Mouse (Mus musculus) CH12.LX (cell line): Measurements from ENCODE around the gene Smug1. TPM values are rescaled to one million over a fixed set of nuclear protein-coding genes. Genes with fewer than 3 reads are reported as not detected.

Source experiments
- DNase-seq: peaks from one replicate; pipeline ENCODE4 v3.0.0-alpha.2; 2013; ENCODE audit errors: extremely low read depth
- H3K27ac ChIP-seq: 2 replicates; pipeline ENCODE4 v1.5.1; 2012; ENCODE audit warnings: low read depth, mild to moderate bottlenecking, control low read depth, moderate library complexity; ENCODE audit not compliant: insufficient read depth
- H3K27me3 ChIP-seq: replicated peaks from 2 replicates; pipeline ENCODE3; 2012; ENCODE audit warnings: inconsistent platforms
- H3K36me3 ChIP-seq, 2 experiments: replicated peaks in 1 of 2; 2 replicates each; pipeline versions ENCODE3 to v1.6.1; 2012; ENCODE audit warnings: inconsistent platforms in 1 of 2, low read length in 1 of 2, mild to moderate bottlenecking in 1 of 2, mixed read lengths in 1 of 2, moderate library complexity in 1 of 2; ENCODE audit not compliant: control insufficient read depth in 1 of 2, insufficient read depth in 1 of 2
- H3K4me1 ChIP-seq, 2 experiments: 2 replicates each; pipeline ENCODE4 v1.6.1; 2012; ENCODE audit warnings: inconsistent platforms in 1 of 2, moderate library complexity in 1 of 2; ENCODE audit not compliant: insufficient read depth in 2 of 2, control insufficient read depth in 1 of 2
- H3K4me2 ChIP-seq: 2 replicates; pipeline ENCODE4 v1.6.1; 2012; ENCODE audit warnings: low read depth, mild to moderate bottlenecking, control low read depth; ENCODE audit not compliant: poor library complexity, insufficient read depth, severe bottlenecking
- H3K4me3 ChIP-seq, 3 experiments: fragments of 150-350 bp in 1 of 3; sonication (generic) in 1 of 3; replicated peaks in 1 of 3; 2 replicates each; pipeline versions ENCODE3 to v1.5.1; 2011 to 2012; ENCODE audit warnings: low read depth in 2 of 3, low read length in 2 of 3, mild to moderate bottlenecking in 2 of 3, moderate library complexity in 2 of 3, control low read depth in 1 of 3, improper control_type of control experiment in 1 of 3, inconsistent platforms in 1 of 3, mixed read lengths in 1 of 3; ENCODE audit not compliant: poor library complexity in 1 of 3
- H3K79me2 ChIP-seq: replicated peaks from 2 replicates; pipeline ENCODE4 v1.6.1; 2012; ENCODE audit warnings: mild to moderate bottlenecking, moderate library complexity; ENCODE audit not compliant: control insufficient read depth, poor library complexity, insufficient read depth, severe bottlenecking; ENCODE audit errors: extremely low read depth
- H3K9ac ChIP-seq: 2 replicates; pipeline ENCODE4 v1.6.1; 2012; ENCODE audit warnings: low read depth, mild to moderate bottlenecking, control low read depth, moderate library complexity; ENCODE audit not compliant: insufficient read depth
- H3K9me3 ChIP-seq: replicated peaks from 2 replicates; pipeline ENCODE3; 2012; ENCODE audit warnings: low read length, inconsistent platforms, mixed read lengths
- BHLHE40 ChIP-seq: IDR thresholded peaks from 2 replicates; pipeline ENCODE4 v1.6.1; 2011; ENCODE audit warnings: mild to moderate bottlenecking, low read depth, low read length, improper control_type of control experiment
- CTCF ChIP-seq, 2 experiments: IDR thresholded peaks in 1 of 2; conservative IDR thresholded peaks in 1 of 2; 2 replicates each; pipeline ENCODE4 v1.5.1; 2011 to 2012; ENCODE audit warnings: low read depth in 2 of 2, low read length in 2 of 2, improper control_type of control experiment in 1 of 2, inconsistent platforms in 1 of 2, mild to moderate bottlenecking in 1 of 2, moderate library complexity in 1 of 2
- E2F4 ChIP-seq: IDR thresholded peaks from 2 replicates; pipeline ENCODE4 v1.6.1; 2011; ENCODE audit warnings: low read depth, low read length, improper control_type of control experiment; ENCODE audit not compliant: insufficient replicate concordance
- ETS1 ChIP-seq: conservative IDR thresholded peaks from 2 replicates; pipeline ENCODE4 v1.6.1; 2012; ENCODE audit warnings: low read depth, mild to moderate bottlenecking, inconsistent platforms, low read length, improper control_type of control experiment, moderate library complexity
- KAT2A ChIP-seq: IDR thresholded peaks from 2 replicates; pipeline ENCODE4 v1.6.1; 2012; ENCODE audit warnings: low read length, improper control_type of control experiment, inconsistent platforms; ENCODE audit not compliant: insufficient replicate concordance
- MAFK ChIP-seq: IDR thresholded peaks from 2 replicates; pipeline ENCODE4 v1.6.1; 2011; ENCODE audit warnings: low read length, improper control_type of control experiment; ENCODE audit not compliant: insufficient replicate concordance
- MAX ChIP-seq: IDR thresholded peaks from 2 replicates; pipeline ENCODE4 v1.6.1; 2011; ENCODE audit warnings: low read length, improper control_type of control experiment
- MEF2A ChIP-seq: IDR thresholded peaks from 2 replicates; pipeline ENCODE4 v1.6.1; 2014; ENCODE audit warnings: low read depth, mild to moderate bottlenecking, inconsistent platforms, low read length, improper control_type of control experiment, borderline replicate concordance
- MXI1 ChIP-seq: IDR thresholded peaks from 2 replicates; pipeline ENCODE4 v1.6.1; 2011; ENCODE audit warnings: mild to moderate bottlenecking, low read depth, low read length, improper control_type of control experiment
- PAX5 ChIP-seq: IDR thresholded peaks from 2 replicates; pipeline ENCODE4 v1.6.1; 2012; ENCODE audit warnings: low read length, inconsistent platforms, mixed read lengths
- RAD21 ChIP-seq: IDR thresholded peaks from 2 replicates; pipeline ENCODE4 v1.6.1; 2011; ENCODE audit warnings: low read depth, mild to moderate bottlenecking, low read length, improper control_type of control experiment, moderate library complexity
- SMC3 ChIP-seq: IDR thresholded peaks from 2 replicates; pipeline ENCODE4 v1.6.1; 2011; ENCODE audit warnings: low read depth, low read length, improper control_type of control experiment
- TCF12 ChIP-seq: IDR thresholded peaks from 2 replicates; pipeline ENCODE4 v1.6.1; 2014; ENCODE audit warnings: low read depth, mild to moderate bottlenecking, inconsistent platforms, low read length, improper control_type of control experiment
- UBTF ChIP-seq: IDR thresholded peaks from 2 replicates; pipeline ENCODE4 v1.6.1; 2012; ENCODE audit warnings: low read depth, mild to moderate bottlenecking, inconsistent platforms, low read length, improper control_type of control experiment, moderate library complexity
- USF1 ChIP-seq: IDR thresholded peaks from 2 replicates; pipeline ENCODE4 v1.6.1; 2014; ENCODE audit warnings: low read depth, mild to moderate bottlenecking, inconsistent platforms, low read length, improper control_type of control experiment
- ZC3H11A ChIP-seq: IDR thresholded peaks from 2 replicates; pipeline ENCODE4 v1.6.1; 2012; ENCODE audit warnings: low read depth, mild to moderate bottlenecking, inconsistent platforms, low read length, improper control_type of control experiment
- dilution Hi-C: fragments of 300-500 bp; cut with MboI; formaldehyde crosslinking; loops from 2 replicates; pipeline ENCODE4 v1.14.3; 2020; ENCODE audit warnings: low sequenced_read_pairs; ENCODE audit not compliant: extremely low pct_unique_long_range_greater_than_20kb, extremely low pct_ligation_motif_present
- in situ Hi-C: fragments of 300-500 bp; cut with MboI; formaldehyde crosslinking; loops from 3 replicates; pipeline ENCODE4 v1.14.3; 2019; ENCODE audit warnings: low sequenced_read_pairs, low pct_ligation_motif_present, low pct_unique_long_range_greater_than_20kb, mixed read lengths
- polyA plus RNA-seq: library from polyadenylated mRNA; unstranded; fragments of >175 nt; gene quantifications from 2 replicates; pipeline ENCODE4 v1.2.1, GENCODE M21; 2012; ENCODE audit warnings: low read depth; ENCODE audit not compliant: insufficient read length
- total RNA-seq, 2 experiments: library from RNA; depleted of rRNA; stranded (reverse); fragments of 300-350 nt in 1 of 2; fragments of >200 nt in 1 of 2; gene quantifications; 2 replicates each; pipeline ENCODE4 v1.2.3; 2012 to 2014

The Smug1 gene
- total and polyA plus RNA-seq, 3 experiments: 6.1 to 9.8 (median 7.8) TPM

- no peak overlapping the region for H3K9ac ChIP-seq
Observed at GRCm38 (mm10) chr15:103113077-103113476, 53.8 kb downstream of the Smug1 start.

DNA sequence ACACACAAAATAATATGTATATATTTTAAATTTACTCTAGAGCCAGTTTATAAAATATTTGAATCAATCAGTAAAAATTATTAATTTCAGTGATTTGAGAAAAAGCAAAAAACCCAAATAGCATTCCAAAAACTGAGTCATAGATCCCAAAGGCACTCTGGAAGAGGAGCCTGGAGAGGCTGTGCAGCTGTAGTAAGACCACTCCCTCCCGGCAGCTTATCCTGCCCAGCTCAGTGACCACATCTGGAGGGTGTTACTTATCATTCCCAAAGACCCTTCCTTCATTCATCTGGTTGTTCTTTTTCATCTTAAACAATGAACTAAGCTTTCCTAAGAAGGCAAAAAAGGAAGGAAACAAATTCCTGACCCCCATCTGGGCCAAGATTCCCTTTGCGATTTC lies 54.6 kb downstream of the Smug1 start:
- Histone ChIP-seq H3K9ac (no peak overlapping the region), H3K27me3 (peaks cover 14% of the 10 kb centered on the region), H3K4me1 (peaks cover 0 to 18% of the 10 kb centered on the region in 2 experiments; a peak in 2 of 4 replicates), H3K4me3 (no peak overlapping the region), H3K79me2 (no peaks in the 10 kb centered on the region), H3K27ac (no peak overlapping the region), H3K9me3 (no peaks in the 10 kb centered on the region), H3K36me3 (no peaks in the 10 kb centered on the region), H3K4me2 (no peak overlapping the region)
- no peak for TF ChIP-seq UBTF
- TF ChIP-seq MAFK: no peak
- no peak for TF ChIP-seq KAT2A
- no peak for TF ChIP-seq BHLHE40
- no peak for TF ChIP-seq USF1
- no peak for TF ChIP-seq PAX5
- no peak for TF ChIP-seq TCF12
- no peak for TF ChIP-seq MEF2A
- TF ChIP-seq MAX: no peak
- no peak for TF ChIP-seq ZC3H11A
- in situ Hi-C loops: no loop called here
- no peak for DNase-seq
- dilution Hi-C loops: no loop called here

More at GRCm38 (mm10) chr15:103113077-103113476, 53.8 kb downstream of the Smug1 start:
- DNase-seq: no peak
- Histone ChIP-seq H3K27ac (no peak overlapping the region), H3K4me1 (peaks cover 0 to 25% of the 10 kb centered on the region in 2 experiments; a peak in 2 of 4 replicates), H3K4me2 (no peak overlapping the region), H3K79me2 (no peaks in the 10 kb centered on the region), H3K4me3 (no peak overlapping the region), H3K27me3 (peaks cover 17% of the 10 kb centered on the region), H3K36me3 (no peaks in the 10 kb centered on the region), H3K9me3 (no peaks in the 10 kb centered on the region)
- TF ChIP-seq SMC3: peak; percentile 57
- peak; percentile 40 to 55; a peak in 3 of 4 replicates for TF ChIP-seq CTCF (conservative IDR thresholded peaks at IDR 0.05 in 1 of 2, IDR thresholded peaks at IDR 0.05 in 1 of 2; ENCODE audit: low read depth in 2 of 2, low read length in 2 of 2)
- TF ChIP-seq MEF2A: no peak
- peak; percentile 56 for TF ChIP-seq RAD21
- dilution Hi-C loops: no loop called here
- in situ Hi-C loops: no loop called here

DNA sequence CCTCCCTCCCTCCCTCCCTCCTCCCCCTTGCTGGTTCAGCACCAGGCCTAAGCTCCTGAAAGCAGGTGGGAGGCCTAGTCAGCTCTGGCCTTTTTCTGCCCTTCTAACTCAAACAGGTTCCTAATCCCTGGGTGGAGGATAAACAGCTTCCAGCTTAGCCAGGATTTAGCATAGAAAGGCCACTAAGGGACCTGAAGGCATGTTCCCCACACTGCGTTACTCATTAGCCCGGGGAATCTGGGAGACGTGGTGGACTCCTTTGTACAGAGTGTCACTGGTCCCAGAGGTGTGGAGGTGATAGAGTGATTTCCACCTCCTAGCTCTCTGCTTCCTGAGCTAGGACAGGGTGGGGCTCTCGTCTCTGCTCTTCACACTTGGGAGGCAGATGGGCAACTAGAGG lies 57.0 kb downstream of the Smug1 start:
- dilution Hi-C loops: no loop called here
- H3K27ac ChIP-seq: no peak overlapping the region
- no peaks in the 10 kb centered on the region for H3K79me2 ChIP-seq
- DNase-seq: no peak
- in situ Hi-C loops: no loop called here
- peaks cover 4 to 34% of the 10 kb centered on the region in 2 experiments; a peak in 3 of 4 replicates for H3K4me1 ChIP-seq
- H3K27me3 ChIP-seq: peaks cover 2% of the 10 kb centered on the region
- no peak overlapping the region for H3K4me3 ChIP-seq
- no peaks in the 10 kb centered on the region for H3K36me3 ChIP-seq
- no peak overlapping the region for H3K9ac ChIP-seq
- no peaks in the 10 kb centered on the region for H3K9me3 ChIP-seq
- no peak overlapping the region for H3K4me2 ChIP-seq
- TF ChIP-seq E2F4: no peak
- no peak for TF ChIP-seq ETS1
- no peak for TF ChIP-seq MXI1
- TF ChIP-seq, all 38 proteins: peak for 0
